Mouse (Mus musculus): ENCODE data around the gene Gm10972.

DNA sequence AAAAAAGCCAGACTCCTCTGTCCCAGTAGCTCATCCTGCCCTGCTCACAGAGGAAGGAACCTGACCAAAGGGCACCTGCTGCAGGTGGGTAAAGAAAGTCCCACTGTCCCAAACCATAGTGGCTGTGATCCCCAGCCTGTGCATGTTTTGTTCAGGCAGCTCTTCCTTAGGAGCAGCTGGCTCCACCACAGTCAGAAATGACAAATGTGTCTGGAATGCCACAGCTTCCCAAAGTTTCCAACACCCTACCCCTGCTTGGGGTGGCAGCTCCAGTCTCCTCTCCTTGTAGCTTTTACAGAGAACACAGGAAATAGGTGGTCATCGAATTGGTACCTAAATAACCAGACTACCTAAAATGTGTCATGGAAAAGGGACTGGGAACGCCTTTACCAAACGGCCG, 18.6 kb upstream of the Gm10972 start:
- no peak for TF ChIP-seq FLI1 (IDR thresholded peaks at IDR 0.05; ENCODE audit: low read length)
- no peak for TF ChIP-seq GATA1 (IDR thresholded peaks at IDR 0.05; ENCODE audit: borderline replicate concordance, low read length)

Measured in megakaryocyte, embryonic 14.5 days (primary cell).